Mouse (Mus musculus): ENCODE data around the gene Tmprss11b. TPM values are rescaled to one million over a fixed set of nuclear protein-coding genes. Genes with fewer than 3 reads are reported as not detected.

Tmprss11b gene
- polyA plus RNA-seq, 1 experiment from 2014 or later = not detected

Other genes with a start within 250 kb of the Tmprss11b start
- gene Tmprss11a, start 207.4 kb downstream of the Tmprss11b start, polyA plus RNA-seq (2015; fragmentation: Nextera tagmentation; extraction: Ambion mirVana) = not detected in 2 replicates
- gene Tmprss11g, start 157.8 kb downstream of the Tmprss11b start, polyA plus RNA-seq (2015; fragmentation: Nextera tagmentation; extraction: Ambion mirVana) = not detected in 2 replicates
- not detected in 2 replicates for gene Tmprss11f, start 43.9 kb downstream of the Tmprss11b start, polyA plus RNA-seq (2015; fragmentation: Nextera tagmentation; extraction: Ambion mirVana)
- gene Tmprss11e, start 69.5 kb upstream of the Tmprss11b start, polyA plus RNA-seq (2015; fragmentation: Nextera tagmentation; extraction: Ambion mirVana) = not detected in 2 replicates
- gene Ythdc1, start 127.9 kb upstream of the Tmprss11b start, polyA plus RNA-seq (2015; fragmentation: Nextera tagmentation; extraction: Ambion mirVana) = 41.0 and 42.4 TPM in 2 replicates
- 0.08 TPM in 1 of 2 replicates, not detected in the other for gene Ugt2b34, start 230.6 kb upstream of the Tmprss11b start, polyA plus RNA-seq (2015; fragmentation: Nextera tagmentation; extraction: Ambion mirVana)